Mouse (Mus musculus): Measurements from ENCODE around the gene Col11a2.

DNA sequence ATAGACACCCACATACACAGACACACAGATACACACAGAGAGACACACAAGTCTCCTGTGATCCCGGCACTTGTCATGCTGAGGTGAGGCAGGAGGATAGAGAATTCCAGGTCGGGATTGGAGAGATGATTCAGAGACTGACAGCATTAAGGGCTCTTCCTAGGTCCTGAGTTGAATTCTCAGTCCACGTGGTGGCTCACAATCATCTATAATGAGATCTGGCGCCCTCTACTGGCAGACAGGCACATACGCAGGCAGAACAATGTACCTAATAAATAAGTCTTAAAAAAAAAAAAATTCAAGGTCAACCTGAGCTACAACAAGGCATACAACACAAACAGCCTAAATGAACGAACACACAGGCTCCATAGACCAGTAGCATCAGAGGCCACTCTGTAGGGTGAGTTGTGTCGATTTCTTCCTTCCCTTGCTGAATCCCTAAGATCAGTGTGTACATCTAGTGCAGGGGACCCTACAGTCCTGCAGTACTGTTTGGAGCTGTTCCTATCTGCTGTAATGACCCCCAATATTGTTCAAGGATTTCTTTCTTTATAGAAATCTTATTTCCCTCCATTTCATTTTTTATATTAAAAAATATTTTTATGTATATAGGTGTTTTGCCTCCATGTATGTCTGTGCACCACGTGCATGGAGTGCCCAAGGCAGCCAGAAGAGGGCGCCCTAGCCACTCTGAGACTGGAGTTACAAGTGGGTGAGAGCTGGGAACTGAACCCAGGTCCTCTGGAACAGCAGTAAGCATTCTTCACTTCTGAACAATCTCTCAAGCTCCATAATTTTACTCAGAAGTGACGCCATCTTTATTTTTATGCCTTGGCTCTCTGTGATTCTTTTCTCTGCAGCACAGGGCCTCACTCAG lies 47.2 kb upstream of the Col11a2 start:
- TF ChIP-seq POLR2A (IDR thresholded peaks at IDR 0.05; ENCODE audit: low read depth, low read length) (no peak), CTCF (IDR thresholded peaks at IDR 0.05; ENCODE audit: extremely low read depth, insufficient read depth, insufficient read length, insufficient replicate concordance) (peak; percentile 59; the same call in 1 of the 2 replicates)
